Mouse (Mus musculus) ES-Bruce4 (cell line): ENCODE data around the gene Gm12569.

ENCODE experiments used
- CTCF ChIP-seq: IDR thresholded peaks from one replicate; pipeline ENCODE4 v1.8.1; 2011; ENCODE audit warnings: low read depth, low read length
- POLR2A ChIP-seq: IDR thresholded peaks from one replicate; pipeline ENCODE4 v1.8.1; 2011; ENCODE audit warnings: low read length; ENCODE audit not compliant: insufficient read depth

DNA sequence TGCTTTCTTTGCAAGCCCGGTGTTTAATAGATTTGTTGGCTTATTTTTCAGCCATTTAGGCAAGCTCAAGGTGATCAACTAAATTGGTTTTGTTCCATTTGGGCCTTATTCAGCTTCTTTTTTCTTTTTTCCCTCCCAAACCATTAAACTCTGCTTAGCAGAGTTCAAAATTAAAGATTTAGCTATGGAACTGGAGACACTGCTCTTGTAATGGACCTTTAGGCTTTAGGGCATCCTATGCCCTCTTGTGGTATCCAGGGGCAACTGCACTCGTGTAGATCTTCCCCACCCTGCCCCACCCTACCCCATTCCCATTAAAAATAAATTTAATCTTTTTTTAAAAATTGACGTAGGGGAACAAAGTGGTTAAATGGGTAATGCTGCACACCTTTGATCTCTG lies 45.1 kb downstream of the Gm12569 start:
- TF ChIP-seq POLR2A (no peak), CTCF (peak; percentile 20)
